Mouse (Mus musculus): Measurements from ENCODE around the gene Hps4. TPM values are rescaled to one million over a fixed set of nuclear protein-coding genes. Genes with fewer than 3 reads are reported as not detected.

The Hps4 gene
- polyA plus RNA-seq, 1 experiment from 2014 or later, result 37.8 TPM

DNA sequence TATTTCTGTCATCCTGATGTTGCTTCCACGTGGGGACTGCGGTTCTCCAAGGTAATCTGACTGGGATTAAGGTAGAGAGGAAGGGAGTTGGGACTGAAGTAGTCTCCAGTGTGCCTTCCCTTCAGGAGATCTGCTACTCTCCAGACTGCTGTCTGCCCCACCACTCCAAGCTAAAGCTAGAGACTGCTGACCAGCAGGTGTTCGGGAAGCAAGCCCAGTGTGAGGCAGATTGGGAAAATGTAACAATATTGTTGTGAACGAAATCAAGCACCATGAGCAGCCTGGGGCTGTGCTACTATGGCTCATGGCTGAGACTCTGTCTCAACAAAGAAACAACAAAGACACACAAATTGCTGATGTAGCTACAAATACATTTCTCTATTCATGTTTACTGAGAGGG, 75.1 kb downstream of the Hps4 start:
- Histone ChIP-seq H3K27ac (replicated peaks) (no peak overlapping the region), H3K27me3 (no peaks in the 10 kb centered on the region; the same call in none of the 2 replicates), H3K9ac (no peak overlapping the region), H3K9me3 (no peaks in the 10 kb centered on the region), H3K36me3 (peaks cover 15% of the 10 kb centered on the region; the same call in 1 of the 2 replicates), H3K4me2 (no peak overlapping the region), H3K4me1 (replicated peaks) (peaks cover 12% of the 10 kb centered on the region), H3K4me3 (no peak overlapping the region)
- ATAC-seq (ENCODE audit: low read depth), result no peak
- WGBS, result 57% methylated on average over 4 of the region's 4 CpGs

DNA sequence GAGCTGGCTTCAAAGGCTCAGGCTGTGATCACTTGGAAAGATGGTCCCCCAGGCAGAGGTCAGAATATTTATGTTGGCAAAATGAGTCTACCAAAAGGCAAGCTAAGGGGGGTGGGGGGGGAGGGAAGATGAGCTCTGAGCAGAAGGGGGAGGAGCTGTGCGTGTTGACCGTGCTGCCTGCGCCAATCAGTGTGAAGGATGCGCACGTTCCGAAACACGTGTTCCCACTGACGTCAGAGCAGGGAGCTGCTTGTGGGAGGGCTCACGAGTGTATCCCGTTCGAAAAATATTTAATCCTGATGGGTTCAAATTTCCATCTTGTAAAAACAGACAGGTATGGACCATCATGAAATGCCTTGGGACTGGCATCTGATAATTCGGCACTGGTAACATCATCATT, 76.7 kb downstream of the Hps4 start:
- ATAC-seq (ENCODE audit: low read depth), result no peak
- Histone ChIP-seq H3K9ac (no peak overlapping the region), H3K4me1 (replicated peaks) (peaks cover 12% of the 10 kb centered on the region), H3K36me3 (peaks cover 15% of the 10 kb centered on the region; the same call in 1 of the 2 replicates), H3K27ac (replicated peaks) (no peak overlapping the region), H3K27me3 (peaks cover 8% of the 10 kb centered on the region), H3K9me3 (no peaks in the 10 kb centered on the region), H3K4me2 (peak overlapping the region; percentile 27), H3K4me3 (no peak overlapping the region)
- WGBS, result 40% methylated on average over 12 of the region's 12 CpGs

DNA sequence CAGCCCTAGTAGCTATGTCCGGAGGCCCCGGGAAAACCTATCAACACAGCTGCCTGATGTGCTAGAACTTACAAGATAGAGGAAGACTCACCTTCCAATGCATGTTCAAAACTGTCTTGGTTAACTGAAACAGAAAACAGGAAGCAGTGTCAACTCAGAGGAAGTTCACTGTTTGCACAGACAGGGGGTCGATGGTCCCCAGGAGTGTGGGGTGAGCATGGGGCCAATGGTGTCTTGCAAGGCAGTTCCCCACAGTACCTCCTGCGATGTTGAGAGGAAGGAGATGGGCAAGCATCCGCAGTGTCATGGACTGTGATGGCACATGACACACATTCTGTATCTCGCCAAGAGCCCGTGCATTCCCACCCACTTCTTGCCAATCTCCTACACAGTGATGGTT, 83.8 kb downstream of the Hps4 start:
- Histone ChIP-seq H3K9me3 (no peaks in the 10 kb centered on the region), H3K27me3 (peaks cover 26% of the 10 kb centered on the region), H3K4me1 (replicated peaks) (0 out of 2 replicates have a peak, but pooled peaks cover 3% of the 10 kb centered on the region), H3K9ac (no peak overlapping the region), H3K4me2 (no peak overlapping the region), H3K4me3 (no peak overlapping the region), H3K27ac (replicated peaks) (no peak overlapping the region), H3K36me3 (peaks cover 5% of the 10 kb centered on the region; the same call in 1 of the 2 replicates)
- no peak for ATAC-seq (ENCODE audit: low read depth)
- 87% methylated on average over 7 of the region's 7 CpGs for WGBS

- Histone ChIP-seq H3K27me3 (peaks cover 33% of the 10 kb centered on the region), H3K9me3 (no peaks in the 10 kb centered on the region), H3K4me2 (no peak overlapping the region), H3K9ac (no peak overlapping the region), H3K4me1 (replicated peaks) (0 out of 2 replicates have a peak, but pooled peaks cover 3% of the 10 kb centered on the region), H3K36me3 (no peaks in the 10 kb centered on the region), H3K4me3 (no peak overlapping the region), H3K27ac (replicated peaks) (no peak overlapping the region)
- ATAC-seq (ENCODE audit: low read depth), result no peak
- WGBS, result 39% methylated on average over 2 of the region's 2 CpGs
These were observed 84.4 kb downstream of the Hps4 start for GRCm38 (mm10) chr5:112427283-112427682.

Other genes with a start within 250 kb of the Hps4 start
- gene Cryba4, start 90.6 kb upstream of the Hps4 start, polyA plus RNA-seq (2015; fragmentation: Nextera tagmentation; extraction: Ambion mirVana), result 3.4 and 4.0 TPM in 2 replicates
- gene Crybb1, start 87.3 kb upstream of the Hps4 start, polyA plus RNA-seq (2015; fragmentation: Nextera tagmentation; extraction: Ambion mirVana), result 4.5 and 7.6 TPM in 2 replicates
- gene Tpst2, start 66.4 kb upstream of the Hps4 start, polyA plus RNA-seq (2015; fragmentation: Nextera tagmentation; extraction: Ambion mirVana), result 28.9 and 29.5 TPM in 2 replicates
- gene Tfip11, start 16.7 kb upstream of the Hps4 start, polyA plus RNA-seq (2015; fragmentation: Nextera tagmentation; extraction: Ambion mirVana), result 29.7 and 34.2 TPM in 2 replicates
- 53.9 and 54.4 TPM in 2 replicates for gene Srrd, start within 50 bp of the Hps4 start, polyA plus RNA-seq (2015; fragmentation: Nextera tagmentation; extraction: Ambion mirVana)
- gene Gm6583, start 12.9 kb downstream of the Hps4 start, polyA plus RNA-seq (2015; fragmentation: Nextera tagmentation; extraction: Ambion mirVana), result 0.08 and 0.26 TPM in 2 replicates
- gene Asphd2, start 51.8 kb downstream of the Hps4 start, polyA plus RNA-seq (2015; fragmentation: Nextera tagmentation; extraction: Ambion mirVana), result 52.4 and 69.6 TPM in 2 replicates
- gene Gm6588, start 106.3 kb downstream of the Hps4 start, polyA plus RNA-seq (2015; fragmentation: Nextera tagmentation; extraction: Ambion mirVana), result 0.62 and 0.93 TPM in 2 replicates
- gene Sez6l, start 234.1 kb downstream of the Hps4 start, polyA plus RNA-seq (2015; fragmentation: Nextera tagmentation; extraction: Ambion mirVana), result 21.8 and 24.8 TPM in 2 replicates

All from neural tube, embryonic 13.5 days (tissue).